Mouse (Mus musculus) myocyte (in vitro differentiated cells): ENCODE measurements around the gene Fetub. TPM values are rescaled to one million over a fixed set of nuclear protein-coding genes. Genes with fewer than 3 reads are reported as not detected.

Experiments used
- H3K27me3 ChIP-seq: one replicate; pipeline ENCODE4 v1.6.1; 2011; ENCODE audit not compliant: control insufficient read depth, insufficient read depth, insufficient read length
- H3K36me3 ChIP-seq: one replicate; pipeline ENCODE4 v1.6.1; 2011; ENCODE audit not compliant: control insufficient read depth, insufficient read depth
- H3K4me2 ChIP-seq: one replicate; pipeline ENCODE4 v1.6.1; 2011; ENCODE audit warnings: low read depth, control low read depth
- H3K4me3 ChIP-seq: one replicate; pipeline ENCODE4 v1.5.1; 2011; ENCODE audit warnings: mild to moderate bottlenecking, control low read depth, moderate library complexity
- H3K79me2 ChIP-seq: one replicate; pipeline ENCODE4 v1.6.1; 2011; ENCODE audit not compliant: control insufficient read depth, insufficient read depth
- H3ac ChIP-seq: one replicate; pipeline ENCODE4 v1.6.1; 2011; ENCODE audit not compliant: control insufficient read depth, insufficient read length
- CEBPB ChIP-seq: IDR thresholded peaks from 2 replicates; pipeline ENCODE4 v1.6.1; 2011; ENCODE audit warnings: mild to moderate bottlenecking, moderate library complexity; ENCODE audit not compliant: poor library complexity, insufficient read depth, severe bottlenecking
- E2F4 ChIP-seq: IDR thresholded peaks from one replicate; pipeline ENCODE4 v1.6.1; 2011; ENCODE audit warnings: mild to moderate bottlenecking, control low read depth, moderate library complexity; ENCODE audit not compliant: insufficient read depth
- MAX ChIP-seq: IDR thresholded peaks from one replicate; pipeline ENCODE4 v1.6.1; 2011; ENCODE audit warnings: low read depth, mild to moderate bottlenecking, control low read depth
- MYOD1 ChIP-seq, 3 experiments: IDR thresholded peaks; one replicate each; pipeline ENCODE4 v1.6.1; 2011; ENCODE audit warnings: control low read depth in 2 of 3, low read depth in 2 of 3, mild to moderate bottlenecking in 2 of 3, moderate library complexity in 1 of 3; ENCODE audit not compliant: insufficient read length in 2 of 3, control insufficient read depth in 1 of 3
- MYOG ChIP-seq, 3 experiments: IDR thresholded peaks; one replicate each; pipeline ENCODE4 v1.6.1; 2011; ENCODE audit warnings: control low read depth in 2 of 3, low read depth in 2 of 3, mild to moderate bottlenecking in 2 of 3; ENCODE audit not compliant: insufficient read length in 2 of 3, control insufficient read depth in 1 of 3, insufficient read depth in 1 of 3
- POLR2A ChIP-seq: IDR thresholded peaks from one replicate; pipeline ENCODE4 v1.6.1; 2011; ENCODE audit warnings: low read depth, mild to moderate bottlenecking, control low read depth, moderate library complexity; ENCODE audit not compliant: insufficient read length
- POLR2AphosphoS2 ChIP-seq: IDR thresholded peaks from one replicate; pipeline ENCODE4 v1.6.1; 2011; ENCODE audit warnings: low read depth, control low read depth; ENCODE audit not compliant: insufficient read length
- REST ChIP-seq: IDR thresholded peaks from one replicate; pipeline ENCODE4 v1.6.1; 2011; ENCODE audit warnings: mild to moderate bottlenecking, control low read depth, moderate library complexity; ENCODE audit not compliant: insufficient read depth, insufficient read length
- SRF ChIP-seq: IDR thresholded peaks from one replicate; pipeline ENCODE4 v1.6.1; 2011; ENCODE audit warnings: low read depth; ENCODE audit not compliant: control insufficient read depth, insufficient read length
- TCF12 ChIP-seq: IDR thresholded peaks from one replicate; pipeline ENCODE4 v1.6.1; 2011; ENCODE audit warnings: mild to moderate bottlenecking, control low read depth; ENCODE audit not compliant: poor library complexity, insufficient read depth, severe bottlenecking
- TCF3 ChIP-seq: IDR thresholded peaks from one replicate; pipeline ENCODE4 v1.6.1; 2011; ENCODE audit warnings: low read depth, control low read depth; ENCODE audit not compliant: insufficient read length
- USF1 ChIP-seq: IDR thresholded peaks from one replicate; pipeline ENCODE4 v1.6.1; 2011; ENCODE audit warnings: low read depth, mild to moderate bottlenecking, control low read depth, moderate library complexity
- polyA plus RNA-seq: library from polyadenylated mRNA; unstranded; fragments of >200 nt; fragmentation: generic; extraction: Trizol; gene quantifications from one replicate; pipeline ENCODE4 v1.2.1, GENCODE M21; 2012; ENCODE audit warnings: missing spikeins

The Fetub gene
- polyA plus RNA-seq, result 1.7 TPM

DNA sequence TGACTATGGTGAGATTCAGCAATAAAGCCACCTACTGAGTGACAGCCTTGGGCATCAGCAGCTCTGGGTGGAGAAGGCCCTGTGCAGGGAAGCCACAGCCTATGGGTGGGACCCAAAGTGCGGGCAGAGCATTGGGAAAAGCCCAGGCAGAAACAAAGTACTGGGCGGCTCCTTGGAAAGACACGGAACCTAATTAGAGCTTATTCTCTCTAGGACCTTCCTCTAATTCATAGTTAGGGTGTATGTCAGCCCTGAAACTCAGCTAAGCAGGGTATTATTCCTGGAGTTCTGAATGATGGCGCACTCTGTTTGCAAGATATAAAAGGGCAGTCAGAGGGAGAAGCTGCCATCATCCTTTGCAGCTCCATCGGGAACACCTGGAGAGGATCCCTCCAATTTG is at the start of gene Fetub:
Gene Fetub (plus strand): TSS at position 301 of the 400 bp plus-strand sequence.
- no peak within 1 kb of the TSS for H3K4me2 ChIP-seq
- no peak for TF ChIP-seq TCF12
- no peak for TF ChIP-seq TCF3
- TF ChIP-seq MAX, result no peak
- no peaks in the 10 kb centered on the region for H3K79me2 ChIP-seq
- no peaks in the 10 kb centered on the region for H3K27me3 ChIP-seq
- no peaks in the 10 kb centered on the region for H3K36me3 ChIP-seq
- H3ac ChIP-seq, result no peak within 1 kb of the TSS
- no peak within 1 kb of the TSS for H3K4me3 ChIP-seq

- no peak overlapping the region for H3K4me3 ChIP-seq
- TF ChIP-seq MYOG (IDR thresholded peaks at IDR 0.05; ENCODE audit: control insufficient read depth in 1 of 3, insufficient read depth in 1 of 3, insufficient read length in 2 of 3, low read depth in 2 of 3) (peak in 1 of 3 experiments; percentile 13), USF1 (no peak)
Measured at GRCm38 (mm10) chr16:22872397-22872796, 45.7 kb upstream of the Fetub start.

DNA sequence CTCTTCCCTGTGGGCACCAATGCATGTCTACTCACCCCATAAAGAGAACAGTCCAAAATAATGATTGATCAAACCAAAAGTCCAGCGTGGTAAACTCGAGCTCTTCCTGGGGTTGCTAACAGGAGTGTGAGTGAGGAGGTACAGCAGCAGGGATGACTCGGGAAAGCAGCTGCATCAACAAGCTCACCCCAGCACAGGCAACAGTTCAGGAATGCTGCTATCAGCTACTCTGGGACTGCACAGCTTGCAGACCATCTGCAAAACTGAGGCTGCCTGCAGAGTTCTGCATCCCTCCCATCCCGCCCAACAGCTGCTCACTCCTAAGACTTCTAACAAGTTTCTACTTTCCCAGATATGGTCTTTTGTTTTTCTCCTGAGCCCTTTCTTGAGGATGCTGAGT is 44.8 kb upstream of the Fetub start:
- H3K4me2 ChIP-seq, result no peak overlapping the region
- no peak overlapping the region for H3K4me3 ChIP-seq
- no peaks in the 10 kb centered on the region for H3K27me3 ChIP-seq
- H3K36me3 ChIP-seq, result peaks cover 20% of the 10 kb centered on the region
- no peak overlapping the region for H3ac ChIP-seq
- TF ChIP-seq POLR2AphosphoS2 (peak; percentile 20), MYOD1 (IDR thresholded peaks at IDR 0.05; ENCODE audit: control insufficient read depth in 1 of 3, insufficient read length in 2 of 3, low read depth in 2 of 3) (peak in 2 of 3 experiments; percentile 63 to 76), MYOG (IDR thresholded peaks at IDR 0.05; ENCODE audit: control insufficient read depth in 1 of 3, insufficient read depth in 1 of 3, insufficient read length in 2 of 3, low read depth in 2 of 3) (peak in 1 of 3 experiments; percentile 67), CEBPB (no peak), SRF (no peak), TCF3 (no peak), TCF12 (no peak)
- no peaks in the 10 kb centered on the region for H3K79me2 ChIP-seq

More at GRCm38 (mm10) chr16:22872397-22872796, 45.7 kb upstream of the Fetub start:
- Histone ChIP-seq H3K4me2 (no peak overlapping the region), H3ac (no peak overlapping the region), H3K27me3 (no peaks in the 10 kb centered on the region), H3K79me2 (no peaks in the 10 kb centered on the region), H3K36me3 (peaks cover 26% of the 10 kb centered on the region)

DNA sequence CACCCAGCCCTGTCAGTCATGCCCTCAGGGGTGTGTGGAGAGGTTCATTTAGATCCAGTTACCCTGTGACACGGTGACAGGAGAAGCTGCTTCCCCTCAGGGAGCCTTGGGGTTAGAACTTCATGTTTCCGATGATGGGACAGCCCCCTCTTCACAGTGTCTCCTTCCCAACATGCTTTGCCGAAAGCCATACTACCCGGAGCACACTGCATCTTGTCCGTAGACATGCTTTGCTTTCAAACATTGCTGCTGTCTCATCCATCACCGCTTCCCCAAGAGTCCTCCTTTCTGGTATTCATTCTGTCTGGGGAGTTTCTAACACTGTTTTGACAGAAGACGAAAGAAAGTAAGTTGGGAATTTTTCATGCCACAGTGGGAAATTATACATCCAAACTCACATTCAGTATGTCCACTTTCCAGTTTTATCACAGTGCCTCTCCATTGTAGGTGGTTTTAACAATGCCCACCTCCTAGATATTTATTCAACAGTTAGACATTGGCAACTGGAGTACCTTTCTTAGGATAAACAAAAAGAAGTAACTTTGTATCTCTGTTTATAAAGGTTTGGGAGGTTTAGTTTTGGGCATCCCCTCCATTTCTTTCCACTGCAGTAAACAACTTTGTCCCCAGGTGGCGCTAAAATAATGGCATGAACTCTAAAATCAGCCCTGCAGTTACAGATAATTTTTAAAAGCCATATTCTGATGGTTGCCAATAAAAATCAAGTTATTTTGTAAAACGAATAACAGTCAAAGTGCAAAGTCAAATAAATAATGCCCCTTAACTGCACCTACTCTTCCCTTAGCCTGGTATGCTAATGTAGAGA is 41.7 kb upstream of the Fetub start:
- TF ChIP-seq REST (no peak), USF1 (no peak), SRF (no peak), POLR2A (no peak), TCF3 (no peak), MYOG (IDR thresholded peaks at IDR 0.05; ENCODE audit: control insufficient read depth in 1 of 3, insufficient read depth in 1 of 3, insufficient read length in 2 of 3, low read depth in 2 of 3) (no peak), MAX (no peak), TCF12 (no peak), POLR2AphosphoS2 (no peak)
- H3K36me3 ChIP-seq, result peaks cover 8% of the 10 kb centered on the region
- no peak overlapping the region for H3ac ChIP-seq
- H3K4me2 ChIP-seq, result no peak overlapping the region
- H3K4me3 ChIP-seq, result no peak overlapping the region
- no peaks in the 10 kb centered on the region for H3K79me2 ChIP-seq
- no peaks in the 10 kb centered on the region for H3K27me3 ChIP-seq

DNA sequence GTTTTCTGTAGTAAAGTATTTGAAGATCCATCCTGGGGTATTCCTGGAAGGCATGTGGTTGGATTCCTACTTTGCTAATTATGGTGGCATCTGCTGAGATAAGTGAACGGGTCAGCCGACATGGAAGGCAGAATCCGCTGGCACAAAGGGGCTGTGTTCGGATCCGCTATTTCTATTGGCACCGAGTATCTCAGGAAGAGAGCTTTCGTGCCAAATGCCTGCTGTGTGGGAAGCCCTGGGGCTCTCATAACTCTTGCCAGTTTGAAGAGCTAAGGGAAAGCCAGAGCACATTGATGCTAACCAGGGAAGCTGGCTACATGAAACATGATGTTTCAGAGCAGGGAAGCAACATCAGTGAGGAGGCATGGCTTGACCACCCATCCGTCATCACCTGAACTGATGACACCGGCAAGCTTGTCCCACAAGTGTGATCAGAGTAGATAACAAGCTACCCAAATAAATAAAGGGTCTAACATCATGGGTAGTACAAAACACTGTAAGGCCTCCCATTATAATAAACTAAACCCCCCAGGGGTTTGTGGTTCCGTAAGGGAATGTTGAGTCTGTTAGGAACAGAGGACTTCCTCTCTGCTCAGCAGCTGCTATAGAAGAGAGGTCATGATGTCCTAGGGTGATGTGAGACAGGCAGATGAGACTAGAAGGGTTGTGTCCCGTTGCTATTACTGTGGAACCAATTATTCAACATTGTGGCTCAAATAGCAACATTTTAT is 40.3 kb upstream of the Fetub start:
- no peaks in the 10 kb centered on the region for H3K79me2 ChIP-seq
- no peak overlapping the region for H3K4me2 ChIP-seq
- TF ChIP-seq TCF3 (no peak), MAX (no peak), POLR2AphosphoS2 (no peak), CEBPB (no peak), POLR2A (no peak), TCF12 (no peak), SRF (no peak), REST (no peak), MYOD1 (IDR thresholded peaks at IDR 0.05; ENCODE audit: control insufficient read depth in 1 of 3, insufficient read length in 2 of 3, low read depth in 2 of 3) (no peak), MYOG (IDR thresholded peaks at IDR 0.05; ENCODE audit: control insufficient read depth in 1 of 3, insufficient read depth in 1 of 3, insufficient read length in 2 of 3, low read depth in 2 of 3) (no peak), E2F4 (no peak), USF1 (no peak)
- H3K27me3 ChIP-seq, result no peaks in the 10 kb centered on the region
- no peak overlapping the region for H3K4me3 ChIP-seq
- no peaks in the 10 kb centered on the region for H3K36me3 ChIP-seq
- H3ac ChIP-seq, result no peak overlapping the region
